Mouse (Mus musculus) thymus, postnatal 25 days (tissue): ENCODE results near the gene Gbp7.
"Not testable (repeated sequence)": the region's sequence is repeated elsewhere in the genome, so short reads cannot be mapped to it uniquely, and the experiment has no call there.

Experiments used
- DNase-seq: peaks from one replicate; pipeline ENCODE4 v3.0.0; 2022

Gene Gbp7

DNA sequence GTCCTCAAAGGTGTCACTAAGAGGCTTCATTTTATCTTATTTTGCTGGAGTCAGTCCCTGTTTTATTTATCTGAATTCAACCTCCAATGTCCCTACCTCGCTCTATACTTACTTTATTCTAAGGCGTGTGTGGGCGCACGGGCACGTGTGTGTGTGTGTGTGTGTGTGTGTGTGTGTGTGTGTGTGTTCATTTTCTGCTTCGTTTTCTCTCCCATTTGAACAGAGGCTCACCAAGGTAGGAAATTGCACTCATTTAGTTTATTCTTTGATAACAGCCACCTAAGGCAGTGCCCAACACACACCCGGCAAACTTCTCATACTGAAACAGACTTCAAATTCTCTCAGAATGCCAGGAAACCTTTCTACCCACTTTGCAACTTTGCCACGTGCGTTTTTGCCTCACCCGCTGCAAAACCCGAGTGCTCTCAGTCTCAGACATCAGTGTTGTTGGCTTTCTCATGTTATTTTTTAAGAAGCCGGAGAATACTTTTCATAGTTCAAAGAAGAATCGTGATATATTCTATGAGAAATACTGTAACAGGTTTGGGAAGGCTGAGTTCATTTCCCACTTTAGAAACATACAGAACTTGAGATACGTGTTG lies 31.0 kb downstream of the Gbp7 start:
- no peak for DNase-seq

- no peak for DNase-seq
Measured at GRCm38 (mm10) chr3:142561666-142562065, 31.5 kb downstream of the Gbp7 start.

GRCm38 (mm10) chr3:142567490-142567889 lies 37.3 kb downstream of the Gbp7 start:
- not testable (repeated sequence) for DNase-seq

DNA sequence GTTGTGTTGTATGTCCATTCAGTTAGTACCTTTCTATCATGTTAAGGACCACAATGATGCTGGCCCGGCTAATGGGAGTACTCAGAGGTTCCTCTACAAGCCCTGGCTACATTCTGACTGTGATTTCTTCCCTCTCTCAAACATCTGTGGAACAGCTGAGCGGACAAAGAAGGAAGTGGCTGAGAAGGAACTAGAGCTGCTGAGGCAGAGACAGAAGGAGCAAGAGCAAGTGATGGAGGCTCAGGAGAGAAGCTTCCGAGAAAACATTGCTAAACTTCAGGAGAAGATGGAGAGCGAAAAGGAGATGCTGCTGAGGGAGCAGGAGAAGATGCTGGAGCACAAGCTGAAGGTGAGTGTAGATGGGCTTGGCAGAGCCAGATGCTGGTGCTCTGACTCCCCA lies 40.6 kb downstream of the Gbp7 start:
- DNase-seq, result no peak

GRCm38 (mm10) chr3:142577108-142577507 lies 47.0 kb downstream of the Gbp7 start:
- no peak for DNase-seq

DNA sequence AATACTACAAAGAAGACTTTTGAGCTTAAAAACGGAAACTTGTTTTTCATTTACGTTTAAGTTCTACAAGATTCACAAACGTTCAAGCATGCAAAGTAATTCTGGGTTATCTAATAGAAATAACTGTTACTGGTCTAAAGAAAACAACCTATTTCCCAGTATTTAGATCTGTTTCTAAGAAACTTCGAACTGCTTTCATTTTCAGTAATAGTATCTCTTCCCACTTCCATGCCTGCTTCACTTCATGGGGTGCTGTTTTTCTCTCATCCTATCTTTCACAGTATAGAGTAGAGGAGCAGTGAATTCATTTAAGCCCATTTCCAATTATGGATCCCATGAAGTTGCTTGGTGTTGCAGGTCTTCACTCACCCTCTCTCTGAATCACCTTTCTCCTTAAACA lies 48.2 kb downstream of the Gbp7 start:
- DNase-seq, result no peak

DNA sequence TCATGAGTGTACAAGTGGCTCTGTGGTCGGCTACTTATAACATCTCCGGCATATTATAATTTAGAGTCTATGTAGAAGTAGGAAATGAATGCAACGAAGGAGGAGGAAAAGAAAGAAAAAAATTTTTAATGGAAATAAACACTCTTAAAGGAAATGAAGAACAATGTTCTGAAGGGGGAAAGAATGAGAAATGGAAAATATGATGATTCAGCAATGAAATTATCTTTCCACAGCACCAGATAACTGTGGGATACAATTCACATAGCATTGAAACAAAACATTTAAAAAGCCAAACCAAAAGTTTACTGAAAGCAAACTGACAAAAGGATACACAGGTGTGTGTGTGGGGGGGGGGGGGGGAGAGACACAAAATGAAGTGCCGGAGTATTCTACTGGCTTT lies 52.9 kb downstream of the Gbp7 start:
- no peak for DNase-seq

DNA sequence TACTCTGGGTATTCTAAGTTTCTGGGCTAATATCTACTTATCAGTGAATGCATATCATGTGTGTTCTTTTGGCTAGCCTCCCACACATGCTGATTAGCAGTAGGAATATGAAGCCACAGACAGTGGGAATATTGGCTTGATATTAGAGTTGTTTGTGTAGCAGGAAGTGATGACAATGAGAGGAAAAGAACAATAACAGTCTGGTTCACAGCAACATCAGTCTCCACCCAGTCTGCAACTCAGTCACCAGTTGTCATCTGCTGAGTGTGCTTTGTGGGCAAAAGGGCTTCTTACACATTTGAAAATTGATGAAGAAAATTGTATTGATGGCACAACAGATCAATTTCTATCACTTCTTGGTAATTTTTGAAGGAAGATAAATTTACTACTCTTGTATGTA lies 57.2 kb downstream of the Gbp7 start:
- no peak for DNase-seq

GRCm38 (mm10) chr3:142588888-142589287 lies 58.7 kb downstream of the Gbp7 start:
- DNase-seq, result no peak

GRCm38 (mm10) chr3:142590431-142591067 lies 60.4 kb downstream of the Gbp7 start:
- DNase-seq, result no peak

GRCm38 (mm10) chr3:142594547-142594946 lies 64.4 kb downstream of the Gbp7 start, which contains the start of gene Gbp2b:
Gbp2b (plus strand) TSS chr3:142594847.
- no peak for DNase-seq

DNA sequence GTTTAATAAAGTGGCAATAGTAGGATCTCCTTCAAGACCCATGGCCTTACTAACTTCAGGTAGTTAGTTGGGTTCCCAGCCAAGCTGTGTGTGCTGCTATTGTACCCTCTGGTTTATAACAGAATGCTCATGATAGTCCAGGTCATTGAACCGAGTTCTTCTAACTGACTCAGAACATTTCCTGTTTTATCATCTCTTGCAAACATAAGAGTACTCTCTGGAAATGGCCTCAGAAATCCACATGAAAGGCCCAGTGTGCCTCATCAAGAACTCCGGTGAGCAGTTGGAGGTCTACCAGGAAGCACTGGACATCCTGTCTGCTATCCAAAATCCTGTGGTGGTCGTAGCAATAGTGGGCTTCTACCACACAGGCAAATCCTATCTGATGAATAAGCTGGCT lies 67.8 kb downstream of the Gbp7 start:
- no peak for DNase-seq
